Mouse (Mus musculus): ENCODE measurements around the gene Vmn1r131. TPM values are rescaled to one million over a fixed set of nuclear protein-coding genes. Genes with fewer than 3 reads are reported as not detected.

Vmn1r131 gene
- not detected in 2 replicates for polyA plus RNA-seq (2012; rRNA removed; ENCODE audit: low replicate concordance)

GRCm38 (mm10) chr7:21545990-21546389, at the start of gene Vmn1r131:
TSS of gene Vmn1r131 (minus strand) at chr7:21546090.

GRCm38 (mm10) chr7:21511480-21511879, 34.4 kb downstream of the Vmn1r131 start, which contains the start of gene Vmn1r130:
TSS of gene Vmn1r130 (plus strand) at chr7:21511780.

Other genes with a start within 250 kb of the Vmn1r131 start
- gene Vmn1r126, start 244.6 kb downstream of the Vmn1r131 start, polyA plus RNA-seq (2012; rRNA removed; ENCODE audit: low replicate concordance), result not detected in 2 replicates
- not detected in 2 replicates for gene Vmn1r127, start 226.2 kb downstream of the Vmn1r131 start, polyA plus RNA-seq (2012; rRNA removed; ENCODE audit: low replicate concordance)
- not detected in 2 replicates for gene Vmn1r128, start 196.7 kb downstream of the Vmn1r131 start, polyA plus RNA-seq (2012; rRNA removed; ENCODE audit: low replicate concordance)
- gene Vmn1r129, start 184.8 kb downstream of the Vmn1r131 start, polyA plus RNA-seq (2012; rRNA removed; ENCODE audit: low replicate concordance), result not detected in 2 replicates
- not detected in 2 replicates for gene Gm6882, start 113.3 kb downstream of the Vmn1r131 start, polyA plus RNA-seq (2012; rRNA removed; ENCODE audit: low replicate concordance)
- not detected in 2 replicates for gene Vmn1r130, start 34.3 kb downstream of the Vmn1r131 start, polyA plus RNA-seq (2012; rRNA removed; ENCODE audit: low replicate concordance)
- gene Vmn1r132, start 68.0 kb upstream of the Vmn1r131 start, polyA plus RNA-seq (2012; rRNA removed; ENCODE audit: low replicate concordance), result not detected in 2 replicates
- not detected in 2 replicates for gene Gm4175, start 215.4 kb upstream of the Vmn1r131 start, polyA plus RNA-seq (2012; rRNA removed; ENCODE audit: low replicate concordance)

Data from duodenum, adult 2 months (tissue).